Mouse (Mus musculus) MEL (cell line): ENCODE measurements around the gene Dapk2.

ENCODE experiments used
- BHLHE40 ChIP-seq: IDR thresholded peaks from 2 replicates; pipeline ENCODE4 v1.6.1; 2012; ENCODE audit warnings: low read depth, mild to moderate bottlenecking, inconsistent platforms, low read length, improper control_type of control experiment, borderline replicate concordance
- CHD1 ChIP-seq: IDR thresholded peaks from 2 replicates; pipeline ENCODE4 v1.6.1; 2012; ENCODE audit warnings: low read depth, mild to moderate bottlenecking, inconsistent platforms, low read length, improper control_type of control experiment
- CHD2 ChIP-seq: IDR thresholded peaks from 2 replicates; pipeline ENCODE4 v1.6.1; 2011; ENCODE audit warnings: low read length, improper control_type of control experiment
- CTCF ChIP-seq, 3 experiments: IDR thresholded peaks in 2 of 3; conservative IDR thresholded peaks in 1 of 3; 2 replicates each; pipeline ENCODE4 v1.5.1; 2011 to 2012; ENCODE audit warnings: low read length in 3 of 3, low read depth in 2 of 3, mild to moderate bottlenecking in 2 of 3, improper control_type of control experiment in 1 of 3, inconsistent platforms in 1 of 3, mixed read lengths in 1 of 3, moderate library complexity in 1 of 3; ENCODE audit not compliant: control insufficient read depth in 1 of 3, insufficient read depth in 1 of 3, poor library complexity in 1 of 3, severe bottlenecking in 1 of 3
- EP300 ChIP-seq, 2 experiments: IDR thresholded peaks; 2 replicates each; pipeline ENCODE4 v1.6.1; 2011; ENCODE audit warnings: improper control_type of control experiment in 2 of 2, low read length in 2 of 2, low read depth in 1 of 2, mild to moderate bottlenecking in 1 of 2
- GATA1 ChIP-seq: IDR thresholded peaks from 2 replicates; pipeline ENCODE4 v1.6.1; 2011; ENCODE audit warnings: low read depth, low read length, improper control_type of control experiment
- MXI1 ChIP-seq: IDR thresholded peaks from 2 replicates; pipeline ENCODE4 v1.6.1; 2011; ENCODE audit warnings: mild to moderate bottlenecking, low read depth, low read length, improper control_type of control experiment
- POLR2A ChIP-seq, 2 experiments: IDR thresholded peaks; 2 replicates each; pipeline ENCODE4 v1.6.1; 2011 to 2012; ENCODE audit warnings: low read length in 2 of 2, mild to moderate bottlenecking in 2 of 2, control low read depth in 1 of 2, improper control_type of control experiment in 1 of 2, low read depth in 1 of 2, moderate library complexity in 1 of 2; ENCODE audit not compliant: control insufficient read depth in 1 of 2, insufficient read depth in 1 of 2, poor library complexity in 1 of 2
- POLR2AphosphoS2 ChIP-seq: IDR thresholded peaks from 2 replicates; pipeline ENCODE4 v1.6.1; 2011; ENCODE audit warnings: low read length, improper control_type of control experiment
- POLR2AphosphoS5 ChIP-seq: IDR thresholded peaks from 2 replicates; pipeline ENCODE4 v1.6.1; 2012; ENCODE audit warnings: low read depth, borderline replicate concordance, mild to moderate bottlenecking, inconsistent platforms, low read length, moderate library complexity, mixed read lengths
- RCOR1 ChIP-seq: IDR thresholded peaks from 2 replicates; pipeline ENCODE4 v1.6.1; 2012; ENCODE audit warnings: low read depth, mild to moderate bottlenecking, inconsistent platforms, low read length, improper control_type of control experiment
- TCF12 ChIP-seq: IDR thresholded peaks from 2 replicates; pipeline ENCODE4 v1.6.1; 2014; ENCODE audit warnings: low read depth, mild to moderate bottlenecking, inconsistent platforms, low read length, improper control_type of control experiment, moderate library complexity
- USF2 ChIP-seq, 2 experiments: IDR thresholded peaks; 2 replicates each; pipeline ENCODE4 v1.6.1; 2011 to 2012; ENCODE audit warnings: improper control_type of control experiment in 2 of 2, low read length in 2 of 2, borderline replicate concordance in 1 of 2, inconsistent platforms in 1 of 2, low read depth in 1 of 2, mild to moderate bottlenecking in 1 of 2; ENCODE audit not compliant: insufficient read depth in 1 of 2
- ZC3H11A ChIP-seq: IDR thresholded peaks from 2 replicates; pipeline ENCODE4 v1.6.1; 2012; ENCODE audit warnings: low read depth, mild to moderate bottlenecking, inconsistent platforms, low read length, improper control_type of control experiment

- TF ChIP-seq CTCF (IDR thresholded peaks at IDR 0.05 in 2 of 3, conservative IDR thresholded peaks at IDR 0.05 in 1 of 3; ENCODE audit: control insufficient read depth in 1 of 3, insufficient read depth in 1 of 3, low read depth in 2 of 3, low read length in 3 of 3, poor library complexity in 1 of 3, severe bottlenecking in 1 of 3), result no peak
- TF ChIP-seq POLR2A (IDR thresholded peaks at IDR 0.05; ENCODE audit: control insufficient read depth in 1 of 2, insufficient read depth in 1 of 2, low read depth in 1 of 2, low read length in 2 of 2, poor library complexity in 1 of 2), result 0 out of 4 replicates have a peak, but pooled peaks of 1 of the 2 experiments have one; percentile 37
- no peak for TF ChIP-seq ZC3H11A
- TF ChIP-seq POLR2AphosphoS5, result no peak
- no peak; the same call in 1 of the 2 replicates for TF ChIP-seq TCF12
- TF ChIP-seq EP300 (IDR thresholded peaks at IDR 0.05; ENCODE audit: low read depth in 1 of 2, low read length in 2 of 2), result peak in 1 of 2 experiments; percentile 35; a peak in 2 of 4 replicates
- no peak for TF ChIP-seq USF2 (IDR thresholded peaks at IDR 0.05; ENCODE audit: borderline replicate concordance in 1 of 2, insufficient read depth in 1 of 2, low read depth in 1 of 2, low read length in 2 of 2)
- TF ChIP-seq POLR2AphosphoS2, result no peak
- no peak for TF ChIP-seq GATA1
- no peak for TF ChIP-seq BHLHE40
- no peak for TF ChIP-seq CHD1
- no peak; the same call in 1 of the 2 replicates for TF ChIP-seq RCOR1
- 0 out of 2 replicates have a peak, but pooled peaks have one; percentile 43 for TF ChIP-seq MXI1
- TF ChIP-seq CHD2, result no peak
Observed at GRCm38 (mm10) chr9:66186426-66186825, 28.4 kb downstream of the Dapk2 start.
